ENCODE assay signal across 8 mouse cellular contexts in the genomic region with DNA sequence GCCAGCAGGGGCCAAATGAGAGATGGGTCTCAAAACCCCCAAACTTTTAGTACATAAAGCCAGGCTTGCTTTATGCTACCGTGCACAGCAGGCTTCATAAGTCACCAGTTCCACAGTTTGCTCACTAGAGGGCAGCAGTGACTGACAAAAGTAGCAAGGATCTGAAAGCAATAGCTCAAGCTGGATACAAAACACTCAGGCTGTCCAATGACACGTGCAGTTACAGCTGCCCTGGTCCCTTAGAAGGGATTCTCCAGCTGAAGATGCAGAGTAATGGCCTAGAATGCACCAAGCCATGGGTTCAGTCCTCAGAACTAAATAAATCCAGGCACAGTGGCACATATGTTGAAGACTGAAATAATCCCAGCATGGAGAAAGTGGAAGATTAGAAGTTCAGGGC. TPM values are rescaled to one million over a fixed set of nuclear protein-coding genes. Genes with fewer than 3 reads are reported as not detected.
DNase-seq lines count a peak whose midpoint lies in the region; ATAC-seq and TF ChIP-seq lines count a peak whose summit lies in the region.

No protein-coding gene starts in this region.

- no peak overlapping the region for H3K4me2 ChIP-seq in heart, embryonic 11.5 days

- no peak for ATAC-seq in heart, embryonic 11.5 days (replicated peaks; ENCODE audit: insufficient number of reproducible peaks, low FRiP score, low TSS enrichment)

- H3K36me3 ChIP-seq in heart, embryonic 11.5 days (ENCODE audit: control insufficient read depth, insufficient read depth, low read length), result peaks cover 3% of the 10 kb centered on the region; the same call in 1 of the 2 replicates

- DNase-seq in heart, adult 11 months, result peak; percentile 95
- peak; percentile 95 for DNase-seq in brain, embryonic 14.5 days (ENCODE audit: low read depth)
- DNase-seq in fat pad, adult 2 months (ENCODE audit: extremely low read depth, low read depth, low spot score), result peak; percentile 28
- DNase-seq in heart, postnatal 36 days, result peak; percentile 59 to 65
- DNase-seq in layer of hippocampus, adult 9-11 months, result peak; percentile 70
- DNase-seq in lung, postnatal 25 days (ENCODE audit: low spot score), result peak; percentile 76
- DNase-seq in right cerebral cortex, postnatal 25 days, result peak; percentile 57

- peak; percentile 86; the same call in 1 of the 2 replicates for TF ChIP-seq CTCF in brain, embryonic 14.5 days (IDR thresholded peaks at IDR 0.05; ENCODE audit: borderline replicate concordance, extremely low read depth, insufficient read depth, insufficient read length)

- no peaks in the 10 kb centered on the region for H3K27me3 ChIP-seq in heart, embryonic 11.5 days (ENCODE audit: control insufficient read depth, insufficient read depth, low read length)

- 7% methylated on average over 2 of the region's 2 CpGs for WGBS in heart, embryonic 11.5 days (ENCODE audit: insufficient replicate concordance)

- intact Hi-C loops in heart, postnatal 36 days (cut with DNase I), result loop anchor here (1.0 to 2.0 kb wide), 2 partner anchors 60 to 120 kb away; no protein-coding TSS in a partner anchor

- no peak overlapping the region for H3K9ac ChIP-seq in heart, embryonic 11.5 days (ENCODE audit: low read depth, low read length)

- no peaks in the 10 kb centered on the region for H3K9me3 ChIP-seq in heart, embryonic 11.5 days (replicated peaks; ENCODE audit: control insufficient read depth, low read length)

- H3K4me3 ChIP-seq in heart, embryonic 11.5 days (ENCODE audit: low read depth, low read length), result no peak overlapping the region

- no peak for TF ChIP-seq POLR2A in brain, embryonic 14.5 days (IDR thresholded peaks at IDR 0.05; ENCODE audit: borderline replicate concordance, extremely low read depth, insufficient read depth, insufficient read length, poor library complexity, severe bottlenecking)

- H3K4me1 ChIP-seq in heart, embryonic 11.5 days (ENCODE audit: control insufficient read depth, insufficient read depth, low read length), result peaks cover 14% of the 10 kb centered on the region

- no peak overlapping the region for H3K27ac ChIP-seq in heart, embryonic 11.5 days (ENCODE audit: low read depth, low read length)

RNA-seq across cellular contexts. Expression of a gene that starts 3.0 kb away (rescaled TPM):
- polyA plus RNA-seq in heart, embryonic 11.5 days (2014; fragmentation: Nextera tagmentation; extraction: Ambion mirVana), result 115 and 118 TPM in 2 replicates
- 35.5 and 60.7 TPM in 2 replicates for polyA plus RNA-seq in brain, embryonic 14.5 days (2012; rRNA removed)
- total RNA-seq in heart, postnatal 36 days (2021), result 10 to 100 TPM; 14.5 to 18.3 TPM

RNA-seq across cellular contexts. Expression of a gene that starts 17.8 kb away (rescaled TPM):
- 14.8 and 15.6 TPM in 2 replicates for polyA plus RNA-seq in heart, embryonic 11.5 days (2014; fragmentation: Nextera tagmentation; extraction: Ambion mirVana)
- 39.6 and 41.6 TPM in 2 replicates for polyA plus RNA-seq in brain, embryonic 14.5 days (2012; rRNA removed)
- 10 to 100 TPM; 11.6 to 15.6 TPM for total RNA-seq in heart, postnatal 36 days (2021)

RNA-seq across cellular contexts. Expression of a gene that starts 22.8 kb away (rescaled TPM):
- not detected in 2 replicates for polyA plus RNA-seq in heart, embryonic 11.5 days (2014; fragmentation: Nextera tagmentation; extraction: Ambion mirVana)
- 0.30 and 0.63 TPM in 2 replicates for polyA plus RNA-seq in brain, embryonic 14.5 days (2012; rRNA removed)
- not detected for total RNA-seq in heart, postnatal 36 days (2021)

RNA-seq across cellular contexts. Expression of a gene that starts 28.6 kb away (rescaled TPM):
- polyA plus RNA-seq in heart, embryonic 11.5 days (2014; fragmentation: Nextera tagmentation; extraction: Ambion mirVana), result not detected in 2 replicates
- 1.2 TPM in 1 of 2 replicates, not detected in the other for polyA plus RNA-seq in brain, embryonic 14.5 days (2012; rRNA removed)
- not detected for total RNA-seq in heart, postnatal 36 days (2021)

RNA-seq across cellular contexts. Expression of a gene that starts 34.5 kb away (rescaled TPM):
- not detected in 2 replicates for polyA plus RNA-seq in heart, embryonic 11.5 days (2014; fragmentation: Nextera tagmentation; extraction: Ambion mirVana)
- 0.08 and 0.28 TPM in 2 replicates for polyA plus RNA-seq in brain, embryonic 14.5 days (2012; rRNA removed)
- total RNA-seq in heart, postnatal 36 days (2021), result not detected

Comparison
In these comparisons a context has a peak if more than half of its experiments do, and no peak if none do; other contexts are left out.
1. DNase-seq: peak in every context shown above with its lines; median percentile 95 in heart, adult 11 months; 95 in brain, embryonic 14.5 days; 76 in lung, postnatal 25 days; 70 in layer of hippocampus, adult 9-11 months; 62 in heart, postnatal 36 days; 57 in right cerebral cortex, postnatal 25 days; 28 in fat pad, adult 2 months.